Mouse (Mus musculus): ENCODE results near the gene Slc25a3.

DNA sequence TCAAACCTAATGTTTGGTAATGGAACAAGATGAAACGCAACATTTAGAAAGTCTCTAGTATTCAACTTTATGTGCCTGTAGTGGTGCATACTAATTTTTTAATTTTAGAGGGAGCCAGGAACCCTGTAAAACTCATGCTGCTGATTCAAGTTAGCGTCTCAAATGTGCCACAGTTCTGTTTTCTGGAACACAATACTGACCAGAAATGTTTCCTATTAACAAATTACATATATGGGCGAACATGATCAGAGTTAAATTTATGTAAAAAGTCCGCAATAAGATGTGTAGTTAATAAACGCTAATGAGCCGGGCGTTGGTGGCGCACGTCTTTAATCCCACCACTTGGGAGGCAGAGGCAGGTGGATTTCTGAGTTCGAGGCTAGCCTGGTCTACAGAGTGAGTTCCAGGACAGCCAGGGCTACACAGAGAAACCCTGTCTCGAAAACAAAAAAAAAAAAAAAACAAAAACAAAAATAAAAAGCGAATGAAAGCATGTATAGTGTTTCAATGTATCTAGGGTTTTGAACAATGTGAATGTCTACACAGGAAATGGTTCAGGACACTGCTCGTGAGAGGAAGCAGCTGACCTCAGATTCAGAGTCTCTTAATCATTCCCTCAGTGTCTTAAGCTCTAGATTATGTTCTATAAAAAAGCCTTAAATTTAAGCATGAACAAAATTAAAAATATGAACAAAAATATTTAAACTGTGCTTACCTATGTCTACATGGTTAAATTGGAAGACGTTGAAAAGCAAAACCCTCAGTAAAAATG lies 48.7 kb upstream of the Slc25a3 start:
- TF ChIP-seq CTCF (IDR thresholded peaks at IDR 0.05; ENCODE audit: borderline replicate concordance, extremely low read depth, insufficient read depth, insufficient read length) (no peak), POLR2A (IDR thresholded peaks at IDR 0.05; ENCODE audit: borderline replicate concordance, extremely low read depth, insufficient read depth, insufficient read length, poor library complexity, severe bottlenecking) (no peak)

Data from brain, embryonic 14.5 days (tissue).